In genomic region chr17:71551350-71551749, GRCm38 (mm10) we compare ENCODE assay signal across 8 mouse cellular contexts. TPM values are rescaled to one million over a fixed set of nuclear protein-coding genes. Genes with fewer than 3 reads are reported as not detected.
DNase-seq lines count a peak whose midpoint lies in the region; ATAC-seq and TF ChIP-seq lines count a peak whose summit lies in the region.

No protein-coding gene starts in this region.

- H3K36me3 ChIP-seq in testis, adult 2 months (ENCODE audit: control insufficient read depth, insufficient read depth, low read length) = no peaks in the 10 kb centered on the region
- no peaks in the 10 kb centered on the region for H3K36me3 ChIP-seq in liver, embryonic 11.5 days (ENCODE audit: control insufficient read depth, insufficient read depth, low read length)

- ATAC-seq in liver, embryonic 11.5 days (replicated peaks; ENCODE audit: low FRiP score) = no peak; the same call in 1 of the 2 replicates

- TF ChIP-seq CTCF in gastrocnemius, adult 2 months (IDR thresholded peaks at IDR 0.05) = no peak
- TF ChIP-seq CTCF in testis, adult 2 months (IDR thresholded peaks at IDR 0.05; ENCODE audit: control insufficient read depth, insufficient read depth, insufficient replicate concordance, low read depth, low read length) = no peak

- H3K4me3 ChIP-seq in gastrocnemius, adult 2 months = peak overlapping the region; percentile 91
- H3K4me3 ChIP-seq in testis, adult 2 months (ENCODE audit: control insufficient read depth, low read depth, low read length) = peak overlapping the region; percentile 97
- peak overlapping the region; percentile 75 for H3K4me3 ChIP-seq in liver, embryonic 11.5 days (ENCODE audit: low read depth, low read length)

- DNase-seq in gastrocnemius, adult 2 months = no peak
- no peak for DNase-seq in gastrocnemius, postnatal 36 days
- DNase-seq in testis, postnatal 10 days (ENCODE audit: low spot score) = no peak
- DNase-seq in liver, embryonic 11.5 days (ENCODE audit: low spot score) = no peak
- no peak for DNase-seq in right cerebral cortex, adult 18-20 months
- no peak for DNase-seq in right cerebral cortex, postnatal 4 days
- no peak for DNase-seq in kidney, postnatal 25 days

- TF ChIP-seq POLR2A in testis, adult 2 months (IDR thresholded peaks at IDR 0.05; ENCODE audit: control insufficient read depth, low read depth, low read length) = no peak

- H3K27me3 ChIP-seq in testis, adult 2 months (ENCODE audit: control insufficient read depth, insufficient read depth, low read length) = no peaks in the 10 kb centered on the region
- H3K27me3 ChIP-seq in liver, embryonic 11.5 days (replicated peaks; ENCODE audit: control insufficient read depth, insufficient read depth, low read length) = peaks cover 6% of the 10 kb centered on the region

- H3K4me1 ChIP-seq in testis, adult 2 months (ENCODE audit: control insufficient read depth, insufficient read depth, low read length) = peaks cover 4% of the 10 kb centered on the region
- H3K4me1 ChIP-seq in liver, embryonic 11.5 days (replicated peaks; ENCODE audit: control insufficient read depth, insufficient read depth, low read length) = peaks cover 5% of the 10 kb centered on the region

- H3K4me2 ChIP-seq in liver, embryonic 11.5 days = peak overlapping the region; percentile 100

- peak overlapping the region; percentile 70 for H3K27ac ChIP-seq in gastrocnemius, adult 2 months
- H3K27ac ChIP-seq in testis, adult 2 months (ENCODE audit: control insufficient read depth, insufficient read depth, low read depth, low read length) = peak overlapping the region; percentile 99
- no peak overlapping the region for H3K27ac ChIP-seq in liver, embryonic 11.5 days (ENCODE audit: low read depth, low read length)

- 12% methylated on average over 6 of the region's 6 CpGs for WGBS in liver, embryonic 11.5 days

- peak overlapping the region; percentile 76; the same call in 1 of the 2 replicates for H3K9ac ChIP-seq in liver, embryonic 11.5 days (ENCODE audit: low read depth, low read length)

- H3K9me3 ChIP-seq in liver, embryonic 11.5 days (ENCODE audit: control insufficient read depth, low read length) = no peaks in the 10 kb centered on the region

- intact Hi-C loops in gastrocnemius, adult 2 months (cut with DNase I) = loop anchor here (5.0 kb wide), 1 partner anchor 66 kb away; the partner anchor contains the start of gene Wdr43
- intact Hi-C loops in gastrocnemius, postnatal 36 days (cut with DNase I) = loop anchor here (10.0 kb wide), 1 partner anchor 213 kb away; the partner anchor contains the start of gene Clip4

RNA-seq across cellular contexts. Expression of gene Spdya, which starts 0.5 kb away (rescaled TPM):
- total RNA-seq in gastrocnemius, adult 2 months (2021) = under 1 TPM; 0.39 to 0.66 TPM
- under 1 TPM; 0.31 to 0.35 TPM for total RNA-seq in gastrocnemius, postnatal 36 days (2021)
- 34.3 and 37.7 TPM in 2 replicates for polyA plus RNA-seq in testis, adult 2 months (2012; rRNA removed)
- polyA plus RNA-seq in liver, embryonic 11.5 days (2014; fragmentation: Nextera tagmentation; extraction: Ambion mirVana) = 0.43 and 0.47 TPM in 2 replicates

RNA-seq across cellular contexts. Expression of gene Ndc80, which starts 24.7 kb away (rescaled TPM):
- under 1 TPM in 1 of 2 experiments, not detected in 1; 0.13 TPM for total RNA-seq in gastrocnemius, adult 2 months (2021)
- under 1 TPM; 0.33 to 0.57 TPM for total RNA-seq in gastrocnemius, postnatal 36 days (2021)
- polyA plus RNA-seq in testis, adult 2 months (2012; rRNA removed) = 3.0 and 3.7 TPM in 2 replicates
- 50.4 and 52.6 TPM in 2 replicates for polyA plus RNA-seq in liver, embryonic 11.5 days (2014; fragmentation: Nextera tagmentation; extraction: Ambion mirVana)
